Mouse (Mus musculus) neural tube, embryonic 15.5 days (tissue): ENCODE measurements around the gene Gmeb2. TPM values are rescaled to one million over a fixed set of nuclear protein-coding genes. Genes with fewer than 3 reads are reported as not detected.

ENCODE experiments used
- ATAC-seq: fragments of 200-750 bp; cut with Nextera tagmentation; 2 replicates; pipeline ENCODE4 v1.8.0; 2017; ENCODE audit warnings: mild to moderate bottlenecking, moderate TSS enrichment, moderate library complexity; ENCODE audit not compliant: low FRiP score
- H3K27ac ChIP-seq: fragments of 300-500 bp; sonication (generic); replicated peaks from 2 replicates; pipeline ENCODE4 v1.5.1; 2015; ENCODE audit warnings: mild to moderate bottlenecking, inconsistent platforms
- H3K27me3 ChIP-seq: fragments of 300-500 bp; sonication (generic); replicated peaks from 2 replicates; pipeline ENCODE4 v1.6.1; 2015; ENCODE audit warnings: inconsistent platforms
- H3K36me3 ChIP-seq: fragments of 300-500 bp; sonication (generic); 2 replicates; pipeline ENCODE4 v1.6.1; 2015; ENCODE audit warnings: inconsistent platforms
- H3K4me1 ChIP-seq: fragments of 300-500 bp; sonication (generic); 2 replicates; pipeline ENCODE4 v1.6.1; 2015; ENCODE audit warnings: inconsistent platforms
- H3K4me2 ChIP-seq: fragments of 300-500 bp; sonication (generic); 2 replicates; pipeline ENCODE4 v1.6.1; 2015; ENCODE audit warnings: inconsistent platforms, mild to moderate bottlenecking, moderate library complexity
- H3K4me3 ChIP-seq: fragments of 300-500 bp; sonication (generic); replicated peaks from 2 replicates; pipeline ENCODE4 v1.5.1; 2015; ENCODE audit warnings: mild to moderate bottlenecking, inconsistent platforms
- H3K9ac ChIP-seq: fragments of 300-500 bp; sonication (generic); replicated peaks from 2 replicates; pipeline ENCODE4 v1.6.1; 2015; ENCODE audit warnings: mild to moderate bottlenecking, inconsistent platforms
- H3K9me3 ChIP-seq: fragments of 300-500 bp; sonication (generic); replicated peaks from 2 replicates; pipeline ENCODE4 v1.6.1; 2016; ENCODE audit warnings: inconsistent platforms
- WGBS: fragments of 180-500 bp; shearing (Covaris S2); methylation state at CpG from one replicate; pipeline ENCODE4 v1.1.7; 2015; ENCODE audit warnings: mixed read lengths; 5-methylcytosine and 5-hydroxymethylcytosine counted together
- polyA plus RNA-seq: library from polyadenylated mRNA; unstranded; fragments of >200 nt; fragmentation: Nextera tagmentation; extraction: Ambion mirVana; gene quantifications from 2 replicates; pipeline ENCODE4 v1.2.1, GENCODE M21; 2015

The Gmeb2 gene
- polyA plus RNA-seq, 1 experiment from 2014 or later = 13.9 TPM

DNA sequence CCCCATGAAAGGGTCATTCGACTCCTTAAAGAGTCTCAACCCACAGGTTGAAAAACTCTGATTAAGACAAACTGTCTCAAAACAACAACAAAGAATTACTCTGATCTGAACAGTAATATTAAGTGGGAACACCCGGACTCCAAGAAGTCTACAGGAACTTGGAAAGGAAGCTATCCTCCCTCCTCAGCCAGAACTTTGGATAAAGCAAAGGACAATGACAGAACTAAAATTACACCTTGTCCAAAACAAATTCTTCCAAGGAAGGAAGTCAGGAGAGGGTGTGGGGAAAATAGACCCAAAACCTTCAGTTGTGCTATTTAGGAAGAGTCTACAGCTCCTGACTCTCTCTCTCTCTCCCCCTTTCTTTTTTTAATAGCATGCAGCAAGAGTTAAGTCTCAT lies 15.7 kb downstream of the Gmeb2 start:
- H3K9ac ChIP-seq = no peak overlapping the region
- H3K4me2 ChIP-seq = no peak overlapping the region
- no peak for ATAC-seq
- no peaks in the 10 kb centered on the region for H3K4me1 ChIP-seq
- no peaks in the 10 kb centered on the region for H3K9me3 ChIP-seq
- no peak overlapping the region for H3K27ac ChIP-seq
- H3K4me3 ChIP-seq = no peak overlapping the region
- 95% methylated on average over 2 of the region's 2 CpGs for WGBS
- H3K36me3 ChIP-seq = peaks cover 44% of the 10 kb centered on the region
- no peaks in the 10 kb centered on the region for H3K27me3 ChIP-seq

GRCm38 (mm10) chr2:181266839-181267238 lies 21.0 kb downstream of the Gmeb2 start:
- no peak overlapping the region for H3K4me3 ChIP-seq
- H3K36me3 ChIP-seq = peaks cover 61% of the 10 kb centered on the region
- no peaks in the 10 kb centered on the region for H3K9me3 ChIP-seq
- H3K9ac ChIP-seq = no peak overlapping the region
- H3K4me1 ChIP-seq = no peaks in the 10 kb centered on the region
- no peaks in the 10 kb centered on the region for H3K27me3 ChIP-seq
- no peak for ATAC-seq
- H3K27ac ChIP-seq = no peak overlapping the region
- no peak overlapping the region for H3K4me2 ChIP-seq
- 92% methylated on average over 2 of the region's 2 CpGs for WGBS

DNA sequence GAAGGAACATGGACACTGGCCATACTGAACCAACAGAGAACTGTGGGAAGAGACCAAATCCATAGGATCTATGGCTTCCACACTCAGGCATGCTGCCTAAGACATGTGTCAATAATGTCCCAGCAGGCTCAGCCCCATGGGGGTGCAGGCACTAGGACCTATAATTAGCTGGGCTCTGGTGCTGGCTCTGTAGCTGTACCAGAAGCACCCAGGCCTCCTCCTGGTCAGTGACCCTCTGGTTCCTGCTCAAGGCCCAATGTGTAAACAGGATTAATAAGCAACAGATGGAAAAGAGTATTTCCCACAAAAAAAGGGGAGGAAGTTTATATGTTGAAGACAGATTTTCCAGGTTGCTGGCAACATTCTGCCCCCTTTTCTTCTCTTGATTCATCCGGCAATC lies 34.6 kb downstream of the Gmeb2 start:
- H3K4me2 ChIP-seq = no peak overlapping the region
- WGBS = 100% methylated on average over 1 of the region's 1 CpGs
- no peaks in the 10 kb centered on the region for H3K27me3 ChIP-seq
- peaks cover 63% of the 10 kb centered on the region for H3K36me3 ChIP-seq
- H3K4me1 ChIP-seq = no peaks in the 10 kb centered on the region
- no peak overlapping the region for H3K27ac ChIP-seq
- H3K9ac ChIP-seq = no peak overlapping the region
- no peaks in the 10 kb centered on the region for H3K9me3 ChIP-seq
- ATAC-seq = no peak
- no peak overlapping the region for H3K4me3 ChIP-seq

DNA sequence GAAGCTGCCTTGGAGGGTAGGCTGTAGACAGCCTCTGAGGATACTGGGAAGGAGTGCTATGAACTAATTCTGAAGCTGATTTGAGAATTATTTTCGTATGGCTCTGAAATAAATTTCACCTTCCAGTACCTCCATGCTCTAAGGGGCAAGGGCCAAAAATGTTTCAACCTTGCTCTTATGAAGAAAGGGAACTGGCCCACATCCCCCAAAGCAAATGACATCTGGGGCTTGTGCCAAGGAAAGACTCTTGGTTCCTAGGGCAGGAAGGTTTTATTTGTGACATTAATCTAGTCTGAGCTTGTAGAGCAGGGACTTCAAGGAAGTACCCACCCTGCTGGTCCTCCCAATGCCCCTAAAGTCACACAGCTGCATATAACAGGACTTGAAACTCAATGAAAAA lies 36.0 kb downstream of the Gmeb2 start:
- Histone ChIP-seq H3K9ac (no peak overlapping the region), H3K4me2 (no peak overlapping the region), H3K36me3 (peaks cover 54% of the 10 kb centered on the region), H3K9me3 (no peaks in the 10 kb centered on the region), H3K4me1 (no peaks in the 10 kb centered on the region), H3K27me3 (no peaks in the 10 kb centered on the region), H3K4me3 (no peak overlapping the region), H3K27ac (no peak overlapping the region)
- no peak for ATAC-seq
- WGBS = 87% methylated on average over 1 of the region's 1 CpGs

GRCm38 (mm10) chr2:181249217-181249616 lies 38.6 kb downstream of the Gmeb2 start:
- no peak overlapping the region for H3K27ac ChIP-seq
- H3K9ac ChIP-seq = no peak overlapping the region
- no peak overlapping the region for H3K4me2 ChIP-seq
- ATAC-seq = no peak
- 90% methylated on average over 10 of the region's 10 CpGs for WGBS
- H3K4me1 ChIP-seq = no peaks in the 10 kb centered on the region
- H3K36me3 ChIP-seq = peaks cover 31% of the 10 kb centered on the region
- H3K27me3 ChIP-seq = no peaks in the 10 kb centered on the region
- no peak overlapping the region for H3K4me3 ChIP-seq
- no peaks in the 10 kb centered on the region for H3K9me3 ChIP-seq

- Histone ChIP-seq H3K36me3 (no peaks in the 10 kb centered on the region), H3K4me3 (no peak overlapping the region), H3K9ac (no peak overlapping the region), H3K27me3 (no peaks in the 10 kb centered on the region), H3K4me1 (no peaks in the 10 kb centered on the region; the same call in 1 of the 2 replicates), H3K27ac (no peak overlapping the region), H3K4me2 (no peak overlapping the region), H3K9me3 (no peaks in the 10 kb centered on the region)
- no peak for ATAC-seq
- WGBS = 24% methylated on average over 2 of the region's 2 CpGs
Measured at GRCm38 (mm10) chr2:181245031-181245430, 42.8 kb downstream of the Gmeb2 start.

DNA sequence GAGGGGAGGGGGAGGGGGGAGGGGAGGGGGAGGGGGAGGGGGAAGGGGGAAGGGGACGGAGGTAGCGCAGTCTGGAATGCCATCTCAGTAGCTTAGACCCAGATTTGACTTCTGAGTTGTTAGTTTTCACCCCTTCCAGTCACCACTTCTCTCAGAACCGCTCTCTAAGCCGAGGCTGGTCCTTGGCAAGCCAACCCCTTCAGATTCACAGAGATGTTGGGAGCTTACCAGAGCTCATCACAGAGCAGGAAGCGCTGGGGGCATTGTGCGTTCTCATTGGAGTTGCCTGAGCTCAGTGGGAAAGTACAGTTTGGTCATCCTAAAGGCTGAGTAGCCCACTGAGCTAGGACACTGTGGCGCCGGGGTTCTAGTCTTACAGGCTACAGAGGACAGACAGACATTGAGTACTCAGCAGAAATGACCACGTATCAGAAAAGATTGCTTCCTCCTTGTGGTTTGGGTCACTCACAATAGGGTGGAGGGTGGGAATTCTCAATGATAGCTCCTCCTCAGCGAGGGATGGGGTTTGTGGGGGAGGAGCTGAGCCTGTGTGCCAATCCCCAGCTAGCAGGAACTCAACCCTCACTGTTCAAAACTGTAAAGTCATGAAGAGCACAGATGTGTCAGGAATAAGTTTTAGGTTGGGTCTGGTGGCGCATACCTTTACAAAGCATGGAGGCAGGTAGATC lies 44.0 kb downstream of the Gmeb2 start:
- no peak overlapping the region for H3K4me2 ChIP-seq
- H3K4me3 ChIP-seq = no peak overlapping the region
- no peak overlapping the region for H3K9ac ChIP-seq
- H3K36me3 ChIP-seq = no peaks in the 10 kb centered on the region
- no peaks in the 10 kb centered on the region for H3K27me3 ChIP-seq
- ATAC-seq = no peak
- H3K9me3 ChIP-seq = no peaks in the 10 kb centered on the region
- H3K4me1 ChIP-seq = no peaks in the 10 kb centered on the region; the same call in 1 of the 2 replicates
- no peak overlapping the region for H3K27ac ChIP-seq
- 49% methylated on average over 11 of the region's 11 CpGs for WGBS

- ATAC-seq = no peak
- no peaks in the 10 kb centered on the region for H3K27me3 ChIP-seq
- no peak overlapping the region for H3K27ac ChIP-seq
- H3K4me2 ChIP-seq = peak overlapping the region; percentile 47
- 63% methylated on average over 3 of the region's 3 CpGs for WGBS
- H3K4me3 ChIP-seq = no peak overlapping the region
- no peaks in the 10 kb centered on the region for H3K9me3 ChIP-seq
- H3K4me1 ChIP-seq = no peaks in the 10 kb centered on the region; the same call in 1 of the 2 replicates
- no peaks in the 10 kb centered on the region for H3K36me3 ChIP-seq
- H3K9ac ChIP-seq = no peak overlapping the region
Measured at GRCm38 (mm10) chr2:181242314-181242665, 45.5 kb downstream of the Gmeb2 start.

DNA sequence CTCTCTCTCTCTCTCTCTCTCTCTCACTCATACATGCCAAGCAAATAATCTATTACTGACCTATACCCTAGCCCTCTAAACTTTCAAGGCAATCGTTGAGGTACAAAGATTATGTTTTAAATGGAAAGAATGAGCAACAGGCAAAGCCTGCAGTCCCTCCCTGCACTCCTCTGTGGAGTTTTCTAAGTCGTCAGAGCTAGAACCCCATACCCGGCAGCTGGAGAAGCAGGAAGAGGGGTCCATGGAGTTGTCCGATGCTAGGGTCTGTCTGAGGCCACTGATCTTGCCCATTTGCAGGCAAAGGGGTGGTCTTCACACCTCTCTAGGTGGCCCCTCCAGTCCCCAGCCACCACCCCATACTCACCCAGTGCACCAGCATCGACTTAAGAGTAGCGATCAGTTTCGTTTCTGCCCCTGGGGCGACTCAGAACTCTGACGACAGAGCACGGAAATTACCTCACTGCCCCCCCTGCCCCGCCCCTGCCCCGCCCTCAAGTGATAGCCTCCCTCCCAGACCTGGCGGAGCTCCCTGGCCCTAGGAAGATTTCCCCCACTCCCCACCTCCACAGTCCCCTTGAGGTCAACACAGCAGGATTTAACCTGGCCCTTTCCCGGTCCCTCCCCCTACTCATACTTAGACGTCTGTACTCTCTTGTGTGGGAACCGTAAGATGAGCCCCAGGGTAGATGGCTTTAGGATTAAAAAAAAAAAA lies 46.1 kb downstream of the Gmeb2 start, which contains the start of gene Helz2:
TSS of gene Helz2 (minus strand) at position 426 of the 712 bp plus-strand sequence.
- H3K4me1 ChIP-seq = no peaks in the 10 kb centered on the region; the same call in 1 of the 2 replicates
- no peak within 1 kb of the TSS for H3K9ac ChIP-seq
- H3K4me3 ChIP-seq = peak within 1 kb of the TSS; percentile 31
- 13% methylated on average over 16 of the region's 16 CpGs for WGBS
- H3K9me3 ChIP-seq = no peaks in the 10 kb centered on the region
- H3K4me2 ChIP-seq = peak within 1 kb of the TSS; percentile 47
- no peaks in the 10 kb centered on the region for H3K36me3 ChIP-seq
- no peak within 1 kb of the TSS for H3K27ac ChIP-seq
- H3K27me3 ChIP-seq = no peaks in the 10 kb centered on the region
- ATAC-seq = no peak

GRCm38 (mm10) chr2:181240806-181241440 lies 46.9 kb downstream of the Gmeb2 start:
- no peak for ATAC-seq
- H3K27me3 ChIP-seq = no peaks in the 10 kb centered on the region
- no peaks in the 10 kb centered on the region; the same call in 1 of the 2 replicates for H3K4me1 ChIP-seq
- H3K4me3 ChIP-seq = no peak overlapping the region
- H3K9me3 ChIP-seq = no peaks in the 10 kb centered on the region
- 92% methylated on average over 13 of the region's 13 CpGs for WGBS
- 0 out of 2 replicates have a peak overlapping the region, but pooled peaks have one; percentile 47 for H3K4me2 ChIP-seq
- no peaks in the 10 kb centered on the region for H3K36me3 ChIP-seq
- H3K9ac ChIP-seq = no peak overlapping the region
- H3K27ac ChIP-seq = no peak overlapping the region

- Histone ChIP-seq H3K4me1 (no peaks in the 10 kb centered on the region; the same call in 1 of the 2 replicates), H3K36me3 (no peaks in the 10 kb centered on the region), H3K4me2 (no peak overlapping the region), H3K27me3 (no peaks in the 10 kb centered on the region), H3K9me3 (no peaks in the 10 kb centered on the region), H3K27ac (no peak overlapping the region), H3K9ac (no peak overlapping the region), H3K4me3 (no peak overlapping the region)
- ATAC-seq = no peak
- 94% methylated on average over 9 of the region's 9 CpGs for WGBS
Measured at GRCm38 (mm10) chr2:181239261-181239660, 48.6 kb downstream of the Gmeb2 start.

- no peak overlapping the region for H3K27ac ChIP-seq
- ATAC-seq = no peak
Measured at GRCm38 (mm10) chr2:181238861-181239260, 49.0 kb downstream of the Gmeb2 start.

More at GRCm38 (mm10) chr2:181238861-181239260, 49.0 kb downstream of the Gmeb2 start:
- Histone ChIP-seq H3K4me3 (no peak overlapping the region), H3K4me1 (no peaks in the 10 kb centered on the region; the same call in 1 of the 2 replicates), H3K36me3 (no peaks in the 10 kb centered on the region), H3K9ac (no peak overlapping the region), H3K27me3 (no peaks in the 10 kb centered on the region), H3K4me2 (no peak overlapping the region), H3K9me3 (no peaks in the 10 kb centered on the region)
- 67% methylated on average over 2 of the region's 2 CpGs for WGBS
